Mouse (Mus musculus) testis, adult 2 months (tissue): Measurements from ENCODE around the gene Olfr620.

Source experiments
- CTCF ChIP-seq: fragments of 200-500 bp; IDR thresholded peaks from 2 replicates; pipeline ENCODE4 v1.5.1; 2012; ENCODE audit warnings: low read depth, mild to moderate bottlenecking, inconsistent platforms, low read length, moderate library complexity; ENCODE audit not compliant: control insufficient read depth, insufficient read depth, insufficient replicate concordance
- POLR2A ChIP-seq: fragments of 200-500 bp; IDR thresholded peaks from 2 replicates; pipeline ENCODE4 v1.6.1; 2012; ENCODE audit warnings: low read depth, mild to moderate bottlenecking, inconsistent platforms, low read length, moderate library complexity; ENCODE audit not compliant: control insufficient read depth

GRCm38 (mm10) chr7:103569043-103569442, 43.3 kb downstream of the Olfr620 start, which contains the start of gene Olfr616:
- no peak for TF ChIP-seq CTCF
- no peak for TF ChIP-seq POLR2A
